11 mouse cellular contexts compared by ENCODE assay signal in genomic region chr1:135536326-135536725, GRCm38 (mm10).
DNase-seq lines count a peak whose midpoint lies in the region; ATAC-seq and TF ChIP-seq lines count a peak whose summit lies in the region.
"Had no signal": no experiment of that assay in that cellular context is flagged by ENCODE, and none has a peak within 500 bp of the region (broad histone marks: within the 10 kb centered on the region; RNA-seq: fewer than 3 reads in every experiment).

No protein-coding gene starts in this region.

- H3K36me3 ChIP-seq in lung, embryonic 16.5 days (ENCODE audit: control insufficient read depth, insufficient read depth, low read length): no peaks in the 10 kb centered on the region
- H3K36me3 ChIP-seq in heart, embryonic 16.5 days (ENCODE audit: control insufficient read depth, insufficient read depth): peaks cover 2% of the 10 kb centered on the region; the same call in 1 of the 2 replicates
- no peaks in the 10 kb centered on the region for H3K36me3 ChIP-seq in stomach, embryonic 16.5 days (ENCODE audit: control insufficient read depth, insufficient read depth, low read length)

- no peak for TF ChIP-seq CTCF in brain, embryonic 14.5 days (IDR thresholded peaks at IDR 0.05; ENCODE audit: borderline replicate concordance, extremely low read depth, insufficient read depth, insufficient read length)
- TF ChIP-seq CTCF in layer of hippocampus, adult 2 months (conservative IDR thresholded peaks at IDR 0.05): no peak

- ATAC-seq in lung, embryonic 16.5 days (ENCODE audit: low read depth): peak; percentile 15; the same call in 1 of the 2 replicates
- no peak for ATAC-seq in heart, embryonic 16.5 days (replicated peaks; ENCODE audit: extremely low read depth, insufficient read depth, low FRiP score)
- ATAC-seq in stomach, embryonic 16.5 days (ENCODE audit: insufficient read depth, low FRiP score): peak; percentile 45; the same call in 1 of the 2 replicates
- ATAC-seq: forebrain, embryonic 13.5 days had no signal

- 40% methylated on average over 2 of the region's 2 CpGs for WGBS in lung, embryonic 16.5 days
- WGBS in heart, embryonic 16.5 days: 22% methylated on average over 2 of the region's 2 CpGs
- 49% methylated on average over 2 of the region's 2 CpGs for WGBS in stomach, embryonic 16.5 days

- H3K4me1 ChIP-seq in lung, embryonic 16.5 days (replicated peaks; ENCODE audit: control insufficient read depth, insufficient read depth, low read length): peaks cover 34% of the 10 kb centered on the region
- peaks cover 41% of the 10 kb centered on the region for H3K4me1 ChIP-seq in heart, embryonic 16.5 days (ENCODE audit: control insufficient read depth, insufficient read depth, low read length)
- H3K4me1 ChIP-seq in stomach, embryonic 16.5 days (ENCODE audit: control insufficient read depth, insufficient read depth, low read length): peaks cover 32% of the 10 kb centered on the region

- no peaks in the 10 kb centered on the region for H3K27me3 ChIP-seq in lung, embryonic 16.5 days (ENCODE audit: control insufficient read depth, insufficient read depth, low read depth, low read length)
- no peaks in the 10 kb centered on the region for H3K27me3 ChIP-seq in heart, embryonic 16.5 days (ENCODE audit: control insufficient read depth, insufficient read depth, low read length)
- H3K27me3 ChIP-seq in stomach, embryonic 16.5 days (ENCODE audit: control insufficient read depth, insufficient read depth, low read length): no peaks in the 10 kb centered on the region
- H3K27me3 ChIP-seq: forebrain, embryonic 13.5 days had no signal

- H3K27ac ChIP-seq in lung, embryonic 16.5 days (ENCODE audit: low read length): peak overlapping the region; percentile 19
- H3K27ac ChIP-seq in heart, embryonic 16.5 days (ENCODE audit: low read length): peak overlapping the region; percentile 9; the same call in 1 of the 2 replicates
- peak overlapping the region; percentile 85 for H3K27ac ChIP-seq in stomach, embryonic 16.5 days (ENCODE audit: low read length)
- H3K27ac ChIP-seq in layer of hippocampus, adult 2 months: no peak overlapping the region
- H3K27ac ChIP-seq: forebrain, embryonic 13.5 days had no signal

- no peak overlapping the region for H3K9ac ChIP-seq in lung, embryonic 16.5 days (ENCODE audit: low read length)
- no peak overlapping the region for H3K9ac ChIP-seq in heart, embryonic 16.5 days (ENCODE audit: low read length)
- H3K9ac ChIP-seq in stomach, embryonic 16.5 days (ENCODE audit: low read length): no peak overlapping the region; the same call in 1 of the 2 replicates
- H3K9ac ChIP-seq: forebrain, embryonic 13.5 days had no signal

- no peak overlapping the region for H3K4me3 ChIP-seq in lung, embryonic 16.5 days (ENCODE audit: low read length)
- no peak overlapping the region for H3K4me3 ChIP-seq in heart, embryonic 16.5 days (ENCODE audit: low read length)
- no peak overlapping the region for H3K4me3 ChIP-seq in stomach, embryonic 16.5 days (replicated peaks; ENCODE audit: low read length)
- H3K4me3 ChIP-seq in layer of hippocampus, adult 2 months: no peak overlapping the region
- H3K4me3 ChIP-seq: forebrain, embryonic 13.5 days had no signal

- H3K9me3 ChIP-seq in lung, embryonic 16.5 days (ENCODE audit: control insufficient read depth, low read length): no peaks in the 10 kb centered on the region
- H3K9me3 ChIP-seq in heart, embryonic 16.5 days (replicated peaks; ENCODE audit: control insufficient read depth, low read length): no peaks in the 10 kb centered on the region
- no peaks in the 10 kb centered on the region for H3K9me3 ChIP-seq in stomach, embryonic 16.5 days (replicated peaks; ENCODE audit: control insufficient read depth, low read length)
- H3K9me3 ChIP-seq: forebrain, embryonic 13.5 days had no signal

- no peak overlapping the region for H3K4me2 ChIP-seq in lung, embryonic 16.5 days (ENCODE audit: low read depth, low read length)
- no peak overlapping the region for H3K4me2 ChIP-seq in heart, embryonic 16.5 days (ENCODE audit: low read depth, low read length)
- no peak overlapping the region for H3K4me2 ChIP-seq in stomach, embryonic 16.5 days (ENCODE audit: low read depth, low read length)
- H3K4me2 ChIP-seq: forebrain, embryonic 13.5 days had no signal

- no peak for TF ChIP-seq POLR2A in brain, embryonic 14.5 days (IDR thresholded peaks at IDR 0.05; ENCODE audit: borderline replicate concordance, extremely low read depth, insufficient read depth, insufficient read length, poor library complexity, severe bottlenecking)

- no peak for DNase-seq in lung, adult 18-20 months
- DNase-seq in brain, embryonic 14.5 days (ENCODE audit: low read depth): peak; percentile 53
- no peak for DNase-seq in layer of hippocampus, adult 2 months (ENCODE audit: low spot score in 2 of 2)
- DNase-seq in left cerebral cortex, adult 18-20 months (ENCODE audit: low spot score in 2 of 2): no peak
- DNase-seq: adrenal gland, postnatal 36 days; right cerebral cortex, adult 18-20 months; thymus, postnatal 14 days had no signal
